Mouse (Mus musculus): ENCODE measurements around the gene Clca4a. TPM values are rescaled to one million over a fixed set of nuclear protein-coding genes. Genes with fewer than 3 reads are reported as not detected.

The Clca4a gene
- polyA plus RNA-seq, 1 experiment from 2014 or later, result not detected

- Histone ChIP-seq H3K36me3 (ENCODE audit: control insufficient read depth, insufficient read depth, low read length) (no peaks in the 10 kb centered on the region), H3K4me2 (no peak overlapping the region), H3K27me3 (replicated peaks; ENCODE audit: control insufficient read depth, insufficient read depth, low read length) (no peaks in the 10 kb centered on the region), H3K4me1 (replicated peaks; ENCODE audit: control insufficient read depth, insufficient read depth, low read length) (no peaks in the 10 kb centered on the region), H3K4me3 (ENCODE audit: low read depth, low read length) (no peak overlapping the region), H3K9ac (ENCODE audit: low read depth, low read length) (no peak overlapping the region), H3K27ac (ENCODE audit: low read depth, low read length) (no peak overlapping the region), H3K9me3 (ENCODE audit: control insufficient read depth, low read length) (no peaks in the 10 kb centered on the region)
- DNase-seq (ENCODE audit: low spot score) (no peak), ATAC-seq (replicated peaks; ENCODE audit: low FRiP score) (no peak)
- 82% methylated on average over 2 of the region's 2 CpGs for WGBS
Observed at GRCm38 (mm10) chr3:144914014-144914413, 60.8 kb downstream of the Clca4a start.

Other genes with a start within 250 kb of the Clca4a start
- 3.0 and 3.1 TPM in 2 replicates for gene Clca3a1, start 214.1 kb downstream of the Clca4a start, polyA plus RNA-seq (2014; fragmentation: Nextera tagmentation; extraction: Ambion mirVana)
- 0.18 TPM in 1 of 2 replicates, not detected in the other for gene Clca3a2, start 155.6 kb downstream of the Clca4a start, polyA plus RNA-seq (2014; fragmentation: Nextera tagmentation; extraction: Ambion mirVana)
- not detected in 2 replicates for gene Clca3b, start 125.7 kb downstream of the Clca4a start, polyA plus RNA-seq (2014; fragmentation: Nextera tagmentation; extraction: Ambion mirVana)
- not detected in 2 replicates for gene Clca4b, start 42.5 kb downstream of the Clca4a start, polyA plus RNA-seq (2014; fragmentation: Nextera tagmentation; extraction: Ambion mirVana)
- not detected in 2 replicates for gene Clca1, start 57.7 kb upstream of the Clca4a start, polyA plus RNA-seq (2014; fragmentation: Nextera tagmentation; extraction: Ambion mirVana)
- gene Clca2, start 124.4 kb upstream of the Clca4a start, polyA plus RNA-seq (2014; fragmentation: Nextera tagmentation; extraction: Ambion mirVana), result 0.07 TPM in 1 of 2 replicates, not detected in the other
- gene Odf2l, start 143.5 kb upstream of the Clca4a start, polyA plus RNA-seq (2014; fragmentation: Nextera tagmentation; extraction: Ambion mirVana), result 18.7 and 19.5 TPM in 2 replicates

Measured in liver, embryonic 11.5 days (tissue).